In the genomic region with DNA sequence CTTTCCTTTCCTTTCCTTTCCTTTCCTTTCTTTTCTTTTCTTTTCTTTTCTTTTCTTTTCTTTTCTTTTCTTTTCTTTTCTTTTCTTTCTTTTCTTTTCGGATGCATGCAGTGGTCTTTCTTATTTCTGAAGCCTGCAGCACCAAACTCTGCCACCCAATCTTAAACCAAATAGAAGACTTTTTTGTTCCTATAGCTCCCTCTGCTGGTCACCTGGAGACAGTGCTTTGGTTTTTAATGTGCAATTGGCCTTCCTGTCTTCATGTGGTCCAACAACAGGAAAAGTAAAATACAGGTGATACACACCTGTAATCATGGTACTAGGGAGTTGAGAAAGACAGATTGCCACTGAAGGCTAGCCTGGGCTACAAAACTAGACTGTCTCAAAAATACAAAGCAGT, we compare ENCODE assay signal across 9 mouse cellular contexts.
DNase-seq lines count a peak whose midpoint lies in the region; ATAC-seq lines count a peak whose summit lies in the region.
"Had no signal": no experiment of that assay in that cellular context is flagged by ENCODE, and none has a peak within 500 bp of the region (broad histone marks: within the 10 kb centered on the region; RNA-seq: fewer than 3 reads in every experiment).

No protein-coding gene starts in this region.

- intact Hi-C loops in heart, postnatal 10 days (cut with DNase I): loop anchor here (1.0 to 10.0 kb wide), 3 partner anchors 25 to 877 kb away; no protein-coding TSS in a partner anchor

- WGBS in heart, embryonic 12.5 days: 10% methylated on average over 1 of the region's 1 CpGs

- no peak for ATAC-seq in heart, embryonic 12.5 days (ENCODE audit: insufficient number of reproducible peaks, low FRiP score)
- ATAC-seq in granulocyte monocyte progenitor cell, adult 5-6 weeks (replicated peaks; ENCODE audit: poor library complexity, severe bottlenecking): peak; percentile 68
- ATAC-seq in megakaryocyte-erythroid progenitor cell, adult 5-6 weeks (replicated peaks; ENCODE audit: low FRiP score, low TSS enrichment, poor library complexity, severe bottlenecking): no peak

- H3K36me3 ChIP-seq in heart, embryonic 12.5 days: peaks cover 30% of the 10 kb centered on the region

- no peak overlapping the region for H3K9ac ChIP-seq in heart, embryonic 12.5 days
- H3K9ac ChIP-seq: hindbrain, embryonic 15.5 days had no signal

- no peak overlapping the region for H3K4me3 ChIP-seq in heart, embryonic 12.5 days
- H3K4me3 ChIP-seq: hindbrain, embryonic 15.5 days had no signal

- peaks cover 14% of the 10 kb centered on the region for H3K4me1 ChIP-seq in heart, embryonic 12.5 days (replicated peaks)

- no peak overlapping the region for H3K4me2 ChIP-seq in heart, embryonic 12.5 days
- H3K4me2 ChIP-seq: hindbrain, embryonic 15.5 days had no signal

- no peaks in the 10 kb centered on the region for H3K9me3 ChIP-seq in heart, embryonic 12.5 days (replicated peaks)
- H3K9me3 ChIP-seq: hindbrain, embryonic 15.5 days had no signal

- H3K27me3 ChIP-seq in heart, embryonic 12.5 days (replicated peaks): no peaks in the 10 kb centered on the region
- H3K27me3 ChIP-seq: hindbrain, embryonic 15.5 days had no signal

- H3K27ac ChIP-seq in heart, embryonic 12.5 days (ENCODE audit: poor library complexity, severe bottlenecking): no peak overlapping the region
- H3K27ac ChIP-seq: hindbrain, embryonic 15.5 days had no signal

- peak; percentile 63 to 75 for DNase-seq in heart, postnatal 10 days
- DNase-seq in thymus, postnatal 25 days: peak; percentile 21
- DNase-seq in thymus, adult 18-20 months: no peak
- no peak for DNase-seq in frontal cortex, postnatal 14 days (ENCODE audit: low spot score in 2 of 2)
- DNase-seq in urinary bladder, adult 18-20 months (ENCODE audit: low spot score in 2 of 2): no peak

Comparison
In these comparisons a context has a peak if more than half of its experiments do, and no peak if none do; other contexts are left out.
1. DNase-seq: peak in heart, postnatal 10 days (2 of 2) and thymus, postnatal 25 days (single experiment); none in thymus, adult 18-20 months (0 of 2), frontal cortex, postnatal 14 days (0 of 2) and urinary bladder, adult 18-20 months (0 of 2).